Mouse (Mus musculus) embryo, embryonic 10.5 days (tissue): Measurements from ENCODE around the gene Fkbp2.

Experiments
- DNase-seq: peaks from one replicate; pipeline ENCODE4 v3.0.0-alpha.2; 2015; ENCODE audit warnings: low spot score

Fkbp2 gene

GRCm38 (mm10) chr19:6980381-6981093, at the start of gene Fkbp2:
Gene Fkbp2 (minus strand): TSS chr19:6980501.
- peak; percentile 100 for DNase-seq

GRCm38 (mm10) chr19:7029531-7029930, 49.2 kb upstream of the Fkbp2 start:
- DNase-seq = no peak

GRCm38 (mm10) chr19:7020224-7020641, 39.9 kb upstream of the Fkbp2 start:
- peak; percentile 69 for DNase-seq

- DNase-seq = peak; percentile 7
Observed at GRCm38 (mm10) chr19:7019191-7019590, 38.9 kb upstream of the Fkbp2 start, which contains the start of gene Fermt3. Gene Fermt3 (minus strand): TSS chr19:7019469.

- DNase-seq = no peak
Observed at GRCm38 (mm10) chr19:7018546-7018945, 38.2 kb upstream of the Fkbp2 start.

GRCm38 (mm10) chr19:7017541-7018457, 37.5 kb upstream of the Fkbp2 start:
- no peak for DNase-seq

GRCm38 (mm10) chr19:7014481-7015135, 34.3 kb upstream of the Fkbp2 start:
- DNase-seq = no peak

- no peak for DNase-seq
Observed at GRCm38 (mm10) chr19:7013984-7014383, 33.7 kb upstream of the Fkbp2 start.

- no peak for DNase-seq
Observed at GRCm38 (mm10) chr19:7012426-7012825, 32.1 kb upstream of the Fkbp2 start.

GRCm38 (mm10) chr19:7006892-7007593, 26.7 kb upstream of the Fkbp2 start:
- DNase-seq = no peak

GRCm38 (mm10) chr19:6999360-7000063, 19.2 kb upstream of the Fkbp2 start:
- no peak for DNase-seq

- no peak for DNase-seq
Observed at GRCm38 (mm10) chr19:6997721-6998290, 17.5 kb upstream of the Fkbp2 start.

GRCm38 (mm10) chr19:6996006-6996405, 15.7 kb upstream of the Fkbp2 start, which contains the start of the genes Nudt22 and Trpt1:
Gene Nudt22 (minus strand): TSS chr19:6996117.
Gene Trpt1 (plus strand): TSS chr19:6996131.
- peak; percentile 96 for DNase-seq

GRCm38 (mm10) chr19:6995255-6995991, 15.1 kb upstream of the Fkbp2 start:
- no peak for DNase-seq

GRCm38 (mm10) chr19:6994489-6994888, 14.2 kb upstream of the Fkbp2 start:
- no peak for DNase-seq

GRCm38 (mm10) chr19:6994002-6994401, 13.7 kb upstream of the Fkbp2 start:
- no peak for DNase-seq

GRCm38 (mm10) chr19:6993011-6993770, 12.9 kb upstream of the Fkbp2 start:
- DNase-seq = no peak

GRCm38 (mm10) chr19:6992011-6992858, 11.9 kb upstream of the Fkbp2 start, which contains the start of gene Dnajc4:
Gene Dnajc4 (minus strand): TSS chr19:6992572.
- peak; percentile 100 for DNase-seq
